Mouse (Mus musculus) small intestine, adult 2 months (tissue): ENCODE measurements around the gene Gm28308.

Source experiments
- CTCF ChIP-seq: fragments of 200-500 bp; IDR thresholded peaks from 2 replicates; pipeline ENCODE4 v1.5.1; 2012; ENCODE audit warnings: low read depth, mild to moderate bottlenecking, control low read depth, inconsistent platforms, low read length, moderate library complexity, mixed read lengths; ENCODE audit not compliant: insufficient replicate concordance, insufficient read length; ENCODE audit errors: extremely low read depth
- POLR2A ChIP-seq: fragments of 200-500 bp; IDR thresholded peaks from 2 replicates; pipeline ENCODE4 v1.6.1; 2012; ENCODE audit warnings: low read depth, mild to moderate bottlenecking, control low read depth, inconsistent platforms, low read length, moderate library complexity

DNA sequence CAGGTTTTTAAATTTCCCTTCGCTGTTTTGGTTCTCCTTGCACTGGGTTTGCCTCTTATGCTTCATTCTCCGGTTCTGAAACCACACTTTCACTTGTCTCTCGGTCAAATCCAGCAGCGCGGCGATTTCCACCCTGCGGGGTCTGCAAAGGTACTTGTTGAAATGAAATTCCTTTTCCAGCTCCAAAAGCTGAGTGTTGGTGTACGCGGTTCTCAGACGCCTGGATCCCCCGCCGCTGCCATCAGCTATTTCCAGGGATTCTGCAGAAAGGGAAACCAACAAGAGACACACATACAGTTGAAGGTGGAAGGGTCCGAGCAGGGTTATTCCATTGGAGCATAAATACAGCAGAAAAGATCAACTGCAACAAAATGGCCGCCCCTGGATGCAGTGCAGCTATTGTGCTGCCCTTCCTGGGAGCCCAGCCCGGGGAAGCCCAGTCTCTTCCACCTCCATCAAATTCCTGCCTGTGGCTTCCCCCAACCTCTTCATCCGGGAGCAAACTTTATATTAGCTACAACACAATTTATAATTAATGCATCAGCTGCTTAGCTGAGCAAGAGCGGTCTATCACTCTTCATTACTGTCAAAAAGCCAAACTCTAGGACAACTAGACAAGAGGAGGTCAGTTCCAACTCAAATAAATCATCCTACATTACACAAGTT lies 49.6 kb downstream of the Gm28308 start:
- TF ChIP-seq CTCF: no peak
- TF ChIP-seq POLR2A: no peak
